Mouse (Mus musculus): ENCODE measurements around the gene Sntb2.
"Not testable (repeated sequence)": the region's sequence is repeated elsewhere in the genome, so short reads cannot be mapped to it uniquely, and the experiment has no call there.

Sntb2 gene

DNA sequence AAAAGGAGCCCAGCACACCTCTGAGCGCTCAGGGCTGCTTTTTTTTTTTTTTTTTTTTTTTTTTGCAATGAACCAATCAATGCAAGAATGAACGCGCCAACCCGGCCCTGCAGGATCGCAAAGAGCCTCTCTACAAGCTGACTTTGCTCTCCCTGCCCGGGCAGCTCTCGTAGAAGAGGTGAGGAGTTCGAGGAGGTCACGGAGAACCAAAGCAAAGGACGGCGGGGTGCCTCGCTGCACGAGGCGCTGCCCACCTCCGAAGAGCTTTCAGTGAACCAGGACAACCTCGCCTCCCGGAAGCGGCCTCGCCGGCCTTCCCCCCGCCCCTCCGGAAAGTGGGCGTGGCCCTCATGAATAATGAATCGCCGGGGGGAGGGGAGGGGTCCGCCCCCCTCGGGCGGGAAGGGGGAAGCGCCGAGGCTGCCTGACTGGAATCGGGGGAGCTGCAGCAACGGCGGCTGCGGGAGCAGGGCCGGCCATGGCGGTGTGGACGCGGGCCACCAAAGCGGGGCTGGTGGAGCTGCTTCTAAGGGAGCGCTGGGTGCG is at the start of gene Sntb2:
Gene Sntb2, plus strand, starts transcription at position 427 of the 546 bp plus-strand sequence.
- ATAC-seq (ENCODE audit: insufficient number of reproducible peaks, low FRiP score, low TSS enrichment): peak; percentile 73

DNA sequence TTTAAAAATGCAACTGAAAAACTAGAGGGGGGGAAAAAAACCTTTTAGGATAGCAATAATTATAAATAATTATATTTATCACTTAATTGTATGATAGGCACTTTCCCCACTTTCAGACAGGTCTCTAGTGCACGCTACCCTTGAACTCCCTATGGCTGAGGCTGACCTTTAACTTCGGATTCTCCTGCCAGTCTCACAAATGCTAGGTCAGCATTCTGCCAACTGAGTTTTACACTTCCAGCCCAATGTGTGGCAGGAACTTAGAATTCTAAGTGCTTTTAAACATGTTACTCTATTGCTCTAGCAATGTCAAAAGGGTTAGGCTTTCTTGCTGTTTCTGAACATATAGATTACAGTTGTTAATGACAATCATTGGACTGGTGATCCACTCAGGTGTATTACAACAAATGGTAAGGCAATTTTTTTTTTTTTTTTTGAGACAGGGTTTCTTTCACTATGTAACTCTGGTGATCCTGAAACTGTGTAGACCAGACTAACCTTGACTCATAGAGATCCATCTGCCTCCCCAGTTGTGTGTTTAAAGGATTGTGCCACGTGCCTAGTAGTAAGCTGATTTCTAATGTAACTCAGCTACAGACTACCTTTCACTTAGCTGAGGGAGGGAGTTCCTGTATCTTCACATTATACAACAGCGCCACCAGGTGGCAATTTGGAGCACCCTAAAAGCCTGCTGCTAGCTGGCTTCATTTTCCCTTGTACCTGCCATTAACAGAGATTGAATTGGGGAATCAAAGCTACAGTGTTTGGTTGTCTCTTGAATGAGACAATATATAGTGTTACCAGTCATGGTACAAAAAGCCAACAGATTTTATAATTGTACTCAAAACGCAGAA is 48.0 kb upstream of the Sntb2 start:
- ATAC-seq (ENCODE audit: insufficient number of reproducible peaks, low FRiP score, low TSS enrichment): peak; percentile 69

GRCm38 (mm10) chr8:106888803-106889202 is 46.7 kb upstream of the Sntb2 start:
- ATAC-seq (ENCODE audit: insufficient number of reproducible peaks, low FRiP score, low TSS enrichment): no peak

GRCm38 (mm10) chr8:106892210-106892805 is 43.2 kb upstream of the Sntb2 start:
- ATAC-seq (ENCODE audit: insufficient number of reproducible peaks, low FRiP score, low TSS enrichment): no peak

DNA sequence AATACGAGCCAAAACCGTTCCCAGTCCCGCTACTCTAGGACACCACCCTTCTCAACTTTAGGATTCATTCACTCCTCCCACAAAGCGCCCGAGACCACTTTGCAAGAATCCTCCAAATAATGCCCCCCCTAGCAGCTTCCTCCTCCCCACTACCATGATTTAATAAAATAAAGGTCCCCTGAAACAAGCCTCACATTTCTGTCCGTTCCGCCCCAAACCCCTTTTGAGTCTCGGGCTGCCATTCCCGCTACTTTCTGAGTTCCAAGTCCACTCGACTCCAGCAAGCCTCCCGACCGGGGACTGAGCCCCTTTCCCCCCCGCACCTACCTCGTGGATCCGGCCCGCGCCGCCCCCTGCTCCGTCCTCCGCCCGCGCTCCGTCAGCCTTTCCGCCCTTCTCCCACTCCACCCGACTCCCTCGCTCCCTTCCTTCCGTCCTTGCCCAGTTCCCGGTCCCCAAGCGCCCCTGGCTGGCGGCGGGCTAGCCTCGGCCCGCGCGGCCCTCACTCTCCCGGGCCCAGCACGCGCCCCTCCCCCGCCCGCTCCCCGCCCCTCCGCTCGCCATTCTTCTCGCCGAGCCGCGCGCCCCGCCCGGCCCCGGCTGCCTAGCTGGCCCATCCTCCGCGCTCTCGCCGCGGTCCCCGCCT is 42.6 kb upstream of the Sntb2 start:
- peak; percentile 56 for ATAC-seq (ENCODE audit: insufficient number of reproducible peaks, low FRiP score, low TSS enrichment)

- peak; percentile 94 for ATAC-seq (ENCODE audit: insufficient number of reproducible peaks, low FRiP score, low TSS enrichment)
Observed at GRCm38 (mm10) chr8:106893481-106894156, 41.9 kb upstream of the Sntb2 start, which contains the start of gene Utp4. Gene Utp4, plus strand, starts transcription at chr8:106893636.

DNA sequence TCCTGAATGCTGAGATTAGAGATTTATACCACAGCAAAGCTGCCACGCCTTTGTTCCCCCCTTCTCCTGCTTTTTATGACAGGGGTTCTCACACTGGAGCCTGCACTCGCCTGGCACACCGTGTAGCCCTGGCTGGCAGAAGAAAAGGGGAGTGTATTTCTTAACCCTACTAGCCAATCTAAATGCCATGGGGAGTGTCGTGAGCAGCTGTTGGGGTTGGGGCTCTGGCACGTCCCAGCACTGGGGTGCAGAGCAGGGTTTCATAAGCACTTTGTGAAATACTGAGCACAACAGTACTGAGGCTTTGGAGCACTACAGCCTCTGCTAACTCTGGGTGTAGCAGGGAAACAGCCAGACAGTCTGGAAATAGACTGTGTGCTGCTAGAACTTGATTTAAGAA is 36.1 kb upstream of the Sntb2 start:
- no peak for ATAC-seq (ENCODE audit: insufficient number of reproducible peaks, low FRiP score, low TSS enrichment)

DNA sequence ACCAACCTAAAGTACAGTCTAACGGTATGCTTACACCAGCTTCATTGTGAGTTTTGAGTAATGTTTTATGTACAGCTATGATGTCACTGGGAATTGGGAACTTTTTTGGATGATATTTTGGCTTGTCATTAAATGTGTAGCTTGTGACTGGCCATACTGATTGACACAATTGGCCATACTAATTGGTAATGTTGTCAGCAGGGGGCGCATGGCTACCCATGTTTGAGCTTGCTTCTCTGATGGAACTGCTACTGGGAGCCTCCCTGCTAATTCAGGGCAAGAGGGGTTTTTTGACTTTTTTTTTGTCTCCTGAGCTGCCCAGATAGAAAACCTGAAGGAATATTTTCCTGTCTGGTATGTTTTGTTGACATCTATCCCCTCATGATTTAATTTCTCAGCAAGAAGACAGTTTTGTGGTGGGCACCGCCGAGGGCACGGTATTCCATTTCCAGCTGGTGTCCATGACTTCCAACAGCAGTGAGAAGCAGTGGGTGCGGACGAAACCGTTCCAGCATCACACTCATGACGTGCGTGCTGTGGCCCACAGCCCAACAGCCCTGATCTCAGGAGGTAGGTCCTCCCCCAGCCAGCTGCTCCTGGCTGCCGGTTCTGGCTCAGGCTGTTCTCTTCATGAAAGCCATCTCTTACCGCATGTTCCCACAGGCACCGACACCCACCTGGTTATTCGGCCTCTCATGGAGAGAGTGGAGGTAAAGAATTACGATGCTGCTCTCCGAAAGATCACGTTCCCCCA is 29.6 kb upstream of the Sntb2 start:
- ATAC-seq (ENCODE audit: insufficient number of reproducible peaks, low FRiP score, low TSS enrichment): no peak

DNA sequence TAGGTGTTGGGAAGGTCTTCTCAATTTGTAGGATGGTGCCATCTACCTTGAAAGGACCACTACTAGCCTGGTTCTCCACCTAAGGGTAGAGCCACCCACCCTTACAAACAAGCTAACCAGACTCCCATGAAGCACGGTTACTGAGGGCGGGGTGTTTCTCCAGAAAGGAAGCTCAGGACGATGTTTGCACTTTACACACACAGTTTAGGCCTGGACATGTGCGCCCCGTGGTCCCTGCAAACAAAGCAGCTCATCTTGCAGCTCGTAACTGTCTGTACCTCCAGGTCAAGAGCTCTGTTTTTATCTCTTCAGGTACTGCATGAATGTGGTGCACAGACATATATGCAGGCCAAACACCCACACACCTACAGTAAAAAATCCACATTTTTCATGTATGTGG is 28.9 kb upstream of the Sntb2 start:
- ATAC-seq (ENCODE audit: insufficient number of reproducible peaks, low FRiP score, low TSS enrichment): no peak

DNA sequence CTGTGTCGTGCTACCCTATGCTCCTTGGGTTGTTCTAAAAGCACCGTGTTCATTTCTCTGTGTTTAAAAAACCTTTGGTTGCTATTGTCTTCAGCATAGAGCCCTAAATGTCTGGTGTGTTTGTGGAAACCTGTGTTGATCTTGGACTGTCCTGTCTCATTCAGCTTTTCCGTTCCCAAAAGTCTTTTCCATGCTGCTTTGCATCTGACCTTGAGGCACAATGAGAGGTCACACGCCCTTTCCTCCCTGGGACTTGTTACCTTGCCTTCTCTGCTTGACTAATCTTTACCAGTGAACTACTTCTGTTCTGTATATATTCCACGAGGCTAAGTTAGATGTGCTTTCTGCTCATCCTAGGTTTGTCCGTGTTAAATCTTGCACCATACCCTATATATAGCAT is 28.1 kb upstream of the Sntb2 start:
- ATAC-seq (ENCODE audit: insufficient number of reproducible peaks, low FRiP score, low TSS enrichment): no peak

DNA sequence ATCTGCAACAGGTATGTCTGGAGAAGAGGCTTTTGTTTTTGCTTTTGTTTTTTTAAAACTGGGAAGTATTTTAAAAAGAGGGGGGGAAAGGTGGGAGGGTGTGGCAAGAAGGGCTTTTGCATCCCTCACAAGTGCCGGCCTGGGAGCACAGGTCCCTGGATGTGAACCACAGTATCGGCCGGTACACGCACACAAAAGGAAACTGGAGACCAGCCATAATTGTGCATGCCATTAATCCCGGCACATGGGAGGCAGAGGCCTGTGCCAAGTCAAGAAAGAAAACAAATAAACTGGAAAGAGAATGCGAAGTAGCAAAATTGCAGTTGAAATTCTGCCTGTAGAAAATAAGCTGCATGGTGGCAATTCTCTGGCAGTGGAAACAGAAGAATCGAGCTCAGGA is 27.3 kb upstream of the Sntb2 start:
- ATAC-seq (ENCODE audit: insufficient number of reproducible peaks, low FRiP score, low TSS enrichment): no peak

- ATAC-seq (ENCODE audit: insufficient number of reproducible peaks, low FRiP score, low TSS enrichment): no peak
Observed at GRCm38 (mm10) chr8:106913631-106914030, 21.9 kb upstream of the Sntb2 start.

DNA sequence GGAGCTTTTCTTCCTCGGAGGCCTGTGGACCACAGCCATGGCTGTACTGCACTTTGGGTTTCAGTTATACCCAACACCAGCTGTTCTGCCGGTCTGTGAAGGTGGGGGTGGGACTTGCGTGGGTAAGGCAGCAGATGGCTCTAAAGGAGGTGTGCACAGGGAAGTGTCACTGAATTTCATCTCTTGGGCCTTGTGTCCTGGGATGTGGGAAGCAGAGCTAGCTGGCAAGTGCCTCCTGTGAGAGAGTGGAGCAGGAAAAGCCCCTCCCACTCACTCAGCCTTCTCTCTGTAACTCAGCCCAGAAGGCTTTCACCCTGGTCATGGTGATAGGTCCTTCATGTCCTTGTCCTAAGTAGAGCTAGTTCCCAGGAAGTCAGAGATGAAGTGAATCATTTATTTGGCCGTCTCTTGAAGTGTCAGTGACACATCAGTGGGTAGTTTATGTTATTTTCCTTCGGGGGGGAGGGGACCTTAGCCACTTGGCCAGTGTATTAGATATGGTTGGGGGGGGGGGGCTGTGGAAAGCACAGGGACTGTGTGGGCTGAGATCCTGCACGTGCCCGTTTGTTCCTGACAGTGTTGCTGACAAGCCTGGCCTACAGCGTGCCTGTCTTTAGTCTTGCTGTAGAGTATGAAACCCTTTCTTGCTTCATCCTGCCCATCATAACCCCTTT is 15.7 kb upstream of the Sntb2 start:
- ATAC-seq (ENCODE audit: insufficient number of reproducible peaks, low FRiP score, low TSS enrichment): no peak

DNA sequence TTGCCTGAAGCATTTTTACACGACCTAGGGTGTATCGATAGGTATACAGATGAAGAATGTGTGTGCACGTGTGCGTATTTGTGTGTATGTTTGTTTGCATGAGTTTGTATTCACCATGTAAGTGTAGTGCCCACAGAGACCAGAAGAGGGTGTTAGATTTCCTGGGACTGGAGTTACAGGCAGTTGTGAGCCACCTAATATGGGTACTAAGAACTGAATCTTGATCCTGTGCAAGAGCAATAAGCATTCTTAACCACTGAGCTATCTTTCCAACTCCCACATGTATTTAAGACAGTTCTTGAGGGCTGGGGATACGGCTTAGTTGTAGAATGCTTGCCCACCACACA is 15.2 kb upstream of the Sntb2 start:
- ATAC-seq (ENCODE audit: insufficient number of reproducible peaks, low FRiP score, low TSS enrichment): no peak

DNA sequence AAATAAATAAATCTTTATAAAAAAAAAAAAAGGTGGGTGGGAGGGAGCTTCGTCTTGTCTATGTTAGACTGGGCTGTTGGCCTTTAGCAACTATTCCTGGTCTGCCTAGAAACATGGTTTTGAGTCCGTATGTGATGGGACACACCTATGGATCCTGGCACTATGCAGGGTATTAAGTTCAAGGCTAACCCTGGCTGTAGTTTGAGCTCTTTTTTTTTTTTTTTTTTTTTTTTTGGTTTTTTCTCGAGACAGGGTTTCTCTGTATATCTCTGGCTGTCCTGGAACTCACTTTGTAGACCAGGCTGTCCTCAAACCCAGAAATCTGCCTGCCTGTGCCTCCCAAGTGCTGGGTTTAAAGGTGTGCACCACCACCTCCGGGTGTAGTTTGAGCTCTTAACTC is 11.5 kb upstream of the Sntb2 start:
- no peak for ATAC-seq (ENCODE audit: insufficient number of reproducible peaks, low FRiP score, low TSS enrichment)

GRCm38 (mm10) chr8:106924904-106925349 is 10.6 kb upstream of the Sntb2 start:
- no peak for ATAC-seq (ENCODE audit: insufficient number of reproducible peaks, low FRiP score, low TSS enrichment)

GRCm38 (mm10) chr8:106925446-106925845 is 10.1 kb upstream of the Sntb2 start:
- ATAC-seq (ENCODE audit: insufficient number of reproducible peaks, low FRiP score, low TSS enrichment): no peak

DNA sequence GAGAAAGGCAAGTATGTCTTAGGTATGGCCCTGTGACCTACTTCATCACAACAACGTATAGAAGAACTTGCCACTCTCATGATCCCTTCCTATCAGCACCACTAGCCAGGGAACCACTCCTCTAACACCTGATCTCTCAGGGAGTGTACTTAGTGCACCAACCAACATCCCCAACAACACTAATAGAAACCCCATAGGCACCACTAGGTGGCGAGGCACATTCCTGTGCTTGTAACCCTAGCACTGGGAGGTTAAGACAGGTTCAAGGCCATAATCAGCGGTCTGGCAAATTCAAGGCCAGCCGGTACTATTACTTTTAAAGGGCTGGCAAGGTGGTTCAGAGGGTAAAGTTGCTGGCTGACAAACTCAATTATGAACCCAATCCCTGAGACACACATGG is 8.3 kb upstream of the Sntb2 start:
- ATAC-seq (ENCODE audit: insufficient number of reproducible peaks, low FRiP score, low TSS enrichment): 0 out of 2 replicates have a peak, but pooled peaks have one; percentile 36

DNA sequence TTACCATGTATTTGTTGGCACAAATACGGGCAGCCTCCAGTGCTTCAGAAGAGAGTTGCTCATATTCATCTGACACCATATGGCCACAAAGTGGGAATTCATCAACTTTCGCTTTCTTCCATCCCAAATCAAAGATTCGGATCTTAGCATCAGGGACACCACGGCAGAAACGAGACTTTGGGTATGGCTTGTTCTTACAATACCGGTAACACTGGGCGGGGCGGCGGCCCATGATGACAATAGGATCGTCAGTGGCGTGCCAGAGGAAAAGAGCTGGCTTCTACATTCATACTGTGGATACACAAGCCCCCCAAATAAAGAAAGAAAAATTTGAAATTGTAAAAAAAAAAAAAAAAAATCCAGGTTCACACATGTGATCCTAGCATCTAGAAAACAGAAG is 7.4 kb upstream of the Sntb2 start:
- not testable (repeated sequence) for ATAC-seq (ENCODE audit: insufficient number of reproducible peaks, low FRiP score, low TSS enrichment)

All from cerebellum, adult (tissue).